Comparison of ENCODE assay signal across 31 mouse cellular contexts in the genomic region with DNA sequence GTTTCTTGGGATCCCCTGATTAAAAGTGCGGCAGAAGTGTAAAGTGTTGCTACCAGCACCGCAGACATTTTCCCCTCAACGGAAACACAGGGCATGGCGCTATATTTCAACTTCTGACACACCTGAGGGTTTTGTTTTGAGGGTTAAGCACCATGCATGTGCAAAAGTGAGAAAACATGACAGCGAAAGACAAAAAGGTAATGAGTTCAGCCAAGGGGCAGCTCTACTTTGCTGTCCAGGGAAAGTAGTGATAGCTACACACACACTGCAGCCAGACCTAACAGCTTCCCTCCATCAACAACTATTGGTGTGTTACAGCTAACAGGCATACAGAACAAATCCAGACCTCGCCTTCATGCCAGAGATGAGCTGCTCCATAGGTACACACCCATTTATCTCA.
"Had no signal": no experiment of that assay in that cellular context is flagged by ENCODE, and none has a peak within 500 bp of the region (broad histone marks: within the 10 kb centered on the region; RNA-seq: fewer than 3 reads in every experiment).

No protein-coding gene starts in this region.

- H3K4me3 ChIP-seq: limb, embryonic 10.5 days; limb, embryonic 12.5 days; limb, embryonic 13.5 days; limb, embryonic 15.5 days; liver, embryonic 12.5 days; liver, embryonic 13.5 days; liver, embryonic 15.5 days; lung, embryonic 15.5 days; megakaryocyte, embryonic 14.5 days; midbrain, embryonic 10.5 days; midbrain, embryonic 12.5 days; midbrain, embryonic 13.5 days; midbrain, embryonic 15.5 days; myocyte had no signal

- H3K27ac ChIP-seq: limb, embryonic 10.5 days; limb, embryonic 13.5 days; limb, embryonic 15.5 days; liver, embryonic 12.5 days; liver, embryonic 13.5 days; liver, embryonic 14.5 days; liver, embryonic 15.5 days; lung, embryonic 15.5 days; macrophage; midbrain, embryonic 10.5 days; midbrain, embryonic 12.5 days; midbrain, embryonic 13.5 days; midbrain, embryonic 15.5 days had no signal

- ATAC-seq: liver, embryonic 12.5 days; liver, postnatal 0 days; lung, postnatal 0 days; midbrain, embryonic 13.5 days; midbrain, embryonic 15.5 days; midbrain, embryonic 16.5 days had no signal

- H3K4me2 ChIP-seq: limb, embryonic 12.5 days; limb, embryonic 13.5 days; limb, embryonic 15.5 days; liver, embryonic 11.5 days; liver, embryonic 12.5 days; liver, embryonic 13.5 days; liver, embryonic 15.5 days; lung, embryonic 14.5 days; lung, embryonic 15.5 days; midbrain, embryonic 11.5 days; midbrain, embryonic 12.5 days; midbrain, embryonic 13.5 days; midbrain, embryonic 15.5 days had no signal

- H3K27me3 ChIP-seq: limb, embryonic 12.5 days; limb, embryonic 13.5 days; limb, embryonic 15.5 days; liver, embryonic 12.5 days; liver, embryonic 13.5 days; liver, embryonic 15.5 days; lung, embryonic 15.5 days; megakaryocyte, embryonic 14.5 days; midbrain, embryonic 12.5 days; midbrain, embryonic 13.5 days; midbrain, embryonic 15.5 days had no signal

- DNase-seq: left cerebral cortex, postnatal 4 days; liver; liver, embryonic 13.5 days; liver, postnatal 0 days; lung, adult 18-20 months; lung, adult 2 months; lung, embryonic 14.5 days; lung, postnatal 10 days; lung, postnatal 14 days; lung, postnatal 36 days; lung, postnatal 4 days; midbrain, embryonic 14.5 days had no signal

- H3K9me3 ChIP-seq: limb, embryonic 10.5 days; limb, embryonic 12.5 days; limb, embryonic 13.5 days; limb, embryonic 15.5 days; liver, embryonic 12.5 days; liver, embryonic 13.5 days; liver, embryonic 15.5 days; lung, embryonic 15.5 days; midbrain, embryonic 10.5 days; midbrain, embryonic 12.5 days; midbrain, embryonic 13.5 days; midbrain, embryonic 15.5 days had no signal

- H3K9ac ChIP-seq: limb, embryonic 12.5 days; limb, embryonic 13.5 days; limb, embryonic 15.5 days; liver, embryonic 12.5 days; liver, embryonic 13.5 days; liver, embryonic 14.5 days; liver, embryonic 15.5 days; liver, postnatal 0 days; lung, embryonic 14.5 days; lung, embryonic 15.5 days; midbrain, embryonic 12.5 days; midbrain, embryonic 13.5 days; midbrain, embryonic 15.5 days had no signal

- H3K36me3 ChIP-seq: lung, embryonic 15.5 days; midbrain, embryonic 15.5 days had no signal

- H3K4me1 ChIP-seq: liver, embryonic 12.5 days; liver, embryonic 13.5 days; liver, embryonic 15.5 days; lung, embryonic 15.5 days; midbrain, embryonic 10.5 days; midbrain, embryonic 12.5 days; midbrain, embryonic 13.5 days; midbrain, embryonic 15.5 days had no signal
